Mouse (Mus musculus) skeletal muscle tissue, adult 2 months (tissue): Measurements from ENCODE around the gene Dmpk.
A peak's percentile ranks its signal among the peaks of the same experiment; 100 is the strongest.

Experiments
- DNase-seq: peaks from one replicate; pipeline ENCODE4 v3.0.0-alpha.2; 2012; ENCODE audit warnings: low read depth, low spot score

Dmpk gene

GRCm38 (mm10) chr7:19075723-19076585 lies 7.7 kb upstream of the Dmpk start, which contains the start of gene Dmwd:
Gene Dmwd (plus strand): TSS chr7:19076227.
- peak; percentile 90 for DNase-seq

- no peak for DNase-seq
Measured at GRCm38 (mm10) chr7:19076586-19076991, 7.1 kb upstream of the Dmpk start.

- peak; percentile 60 for DNase-seq
Measured at GRCm38 (mm10) chr7:19077761-19078160, 5.9 kb upstream of the Dmpk start.

GRCm38 (mm10) chr7:19078732-19079131 lies 4.9 kb upstream of the Dmpk start:
- no peak for DNase-seq

- DNase-seq = no peak
Measured at GRCm38 (mm10) chr7:19080451-19080950, 3.1 kb upstream of the Dmpk start.

- DNase-seq = no peak
Measured at GRCm38 (mm10) chr7:19082171-19082570, 1.5 kb upstream of the Dmpk start.

- peak; percentile 89 for DNase-seq
Measured at GRCm38 (mm10) chr7:19083096-19083495, 553 bp upstream of the Dmpk start.

GRCm38 (mm10) chr7:19084277-19084771 lies 675 bp downstream of the Dmpk start:
- DNase-seq = peak; percentile 90

GRCm38 (mm10) chr7:19084921-19085473 lies 1.3 kb downstream of the Dmpk start:
- DNase-seq = no peak

GRCm38 (mm10) chr7:19085495-19085894 lies 1.8 kb downstream of the Dmpk start:
- DNase-seq = no peak

- DNase-seq = peak; percentile 49
Measured at GRCm38 (mm10) chr7:19086042-19086441, 2.4 kb downstream of the Dmpk start.

- no peak for DNase-seq
Measured at GRCm38 (mm10) chr7:19086760-19087159, 3.1 kb downstream of the Dmpk start.

GRCm38 (mm10) chr7:19088813-19089212 lies 5.2 kb downstream of the Dmpk start:
- DNase-seq = peak; percentile 56

GRCm38 (mm10) chr7:19091913-19092312 lies 8.3 kb downstream of the Dmpk start:
- no peak for DNase-seq

- DNase-seq = no peak
Measured at GRCm38 (mm10) chr7:19092381-19093173, 8.9 kb downstream of the Dmpk start.

- DNase-seq = peak; percentile 76
Measured at GRCm38 (mm10) chr7:19093174-19093521, 9.5 kb downstream of the Dmpk start.

GRCm38 (mm10) chr7:19093537-19094385 lies 10.1 kb downstream of the Dmpk start:
- peak; percentile 96 for DNase-seq

GRCm38 (mm10) chr7:19094471-19094825 lies 10.8 kb downstream of the Dmpk start, which contains the start of gene Six5:
Gene Six5 (plus strand): TSS chr7:19094594.
- no peak for DNase-seq

GRCm38 (mm10) chr7:19094826-19095750 lies 11.4 kb downstream of the Dmpk start:
- no peak for DNase-seq

- no peak for DNase-seq
Measured at GRCm38 (mm10) chr7:19095751-19096110, 12.1 kb downstream of the Dmpk start.
